Mouse (Mus musculus): ENCODE measurements around the gene Pnpo. TPM values are rescaled to one million over a fixed set of nuclear protein-coding genes. Genes with fewer than 3 reads are reported as not detected.

Gene Pnpo
- 10 to 100 TPM; 41.9 TPM for total RNA-seq (2021)
- long read RNA-seq, experiment 1, transcript Pnpo-201 (7 exons, 1,994 nt), result major isoform, 57 of 67 reads
- long read RNA-seq, experiment 1, partial matches to known transcripts, result 4 of 67 reads
- long read RNA-seq, experiment 1, other reads (novel, unspliced or antisense), result 5 of 67 reads
- long read RNA-seq, experiment 2, transcript Pnpo-201 (7 exons, 1,994 nt), result major isoform, 31 of 40 reads
- long read RNA-seq, experiment 2, partial matches to known transcripts, result 5 of 40 reads
- long read RNA-seq, experiment 2, other reads (novel, unspliced or antisense), result 4 of 40 reads

DNA sequence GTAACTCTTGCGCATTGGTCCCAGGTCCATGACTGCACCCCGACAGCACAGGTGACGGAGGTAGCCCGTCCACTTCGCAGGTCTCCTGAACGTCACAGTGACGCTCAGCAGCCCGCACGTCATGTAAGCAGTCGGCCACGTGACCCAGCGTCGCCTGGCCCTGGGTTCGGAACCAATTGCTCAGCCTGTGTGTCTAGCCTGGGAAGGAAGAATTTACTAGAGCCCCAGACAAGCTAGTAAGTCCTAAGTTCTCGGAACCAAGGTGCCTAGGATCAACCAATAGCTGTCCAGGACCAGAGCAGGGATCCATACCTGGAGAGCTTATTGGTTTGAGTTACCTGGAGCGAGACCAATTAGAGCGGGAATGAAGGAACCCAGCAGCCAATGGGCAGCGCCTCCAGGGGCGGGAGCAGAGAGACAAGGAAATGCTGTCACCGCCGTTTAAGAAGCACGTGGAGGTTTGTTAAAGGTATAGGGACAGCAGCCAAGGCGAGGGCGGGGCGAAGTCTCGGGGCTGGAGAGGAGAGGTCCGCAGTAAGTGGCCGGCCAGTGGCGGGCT is at the start of gene Pnpo:
TSS of gene Pnpo (minus strand) at position 241 of the 559 bp plus-strand sequence.
- peak; percentile 89 to 92 for DNase-seq (ENCODE audit: low spot score in 2 of 2)

DNA sequence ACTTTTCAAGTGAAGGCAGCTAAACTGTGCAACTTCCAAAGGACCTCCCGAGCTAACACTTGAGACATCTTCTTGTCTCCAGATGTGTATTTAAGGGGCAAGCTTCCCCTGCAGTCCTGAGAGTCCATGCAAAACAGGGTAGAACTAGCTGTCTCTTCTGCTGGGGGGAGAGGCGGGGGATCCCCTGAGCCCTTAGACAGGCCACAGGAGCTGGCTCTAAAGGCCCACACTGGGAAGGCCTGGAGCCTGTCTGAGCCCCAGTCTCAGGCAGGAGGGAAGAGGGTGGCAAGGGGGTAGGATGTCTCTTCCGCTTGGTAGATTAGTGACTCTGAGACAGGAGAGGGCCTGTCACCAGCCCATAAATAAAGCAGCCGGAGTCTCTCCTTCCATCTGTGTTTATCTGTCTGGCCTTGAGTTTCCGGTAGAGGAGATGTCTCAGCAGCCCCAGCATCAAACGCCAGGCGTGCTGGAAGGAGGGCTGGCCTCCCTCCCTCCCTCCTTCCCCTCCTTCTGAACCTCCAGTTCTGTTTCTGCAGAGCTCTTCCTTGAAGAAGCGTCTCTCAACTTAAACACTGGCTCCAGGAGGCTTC is 49.0 kb upstream of the Pnpo start:
- no peak for DNase-seq (ENCODE audit: low spot score in 2 of 2)

DNA sequence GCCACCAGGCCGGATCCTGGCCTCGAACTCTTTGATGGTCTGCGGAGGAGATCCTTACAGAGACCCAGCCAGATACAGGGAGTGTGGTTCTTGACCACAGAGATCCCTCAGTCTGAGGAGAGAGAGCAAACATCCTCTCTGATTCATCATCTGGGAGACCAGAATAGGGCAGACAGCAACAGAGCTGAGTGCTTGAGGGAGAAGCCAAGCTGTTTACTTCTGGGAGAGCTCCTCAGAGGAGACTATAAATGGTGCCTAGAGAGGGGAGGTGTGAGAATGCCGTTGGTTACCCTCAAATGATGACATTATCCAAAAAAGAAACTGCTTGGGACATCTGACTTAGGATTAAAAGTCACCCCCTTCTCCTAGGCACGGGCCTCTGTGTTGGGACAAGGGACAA is 47.7 kb upstream of the Pnpo start:
- DNase-seq (ENCODE audit: low spot score in 2 of 2), result no peak

DNA sequence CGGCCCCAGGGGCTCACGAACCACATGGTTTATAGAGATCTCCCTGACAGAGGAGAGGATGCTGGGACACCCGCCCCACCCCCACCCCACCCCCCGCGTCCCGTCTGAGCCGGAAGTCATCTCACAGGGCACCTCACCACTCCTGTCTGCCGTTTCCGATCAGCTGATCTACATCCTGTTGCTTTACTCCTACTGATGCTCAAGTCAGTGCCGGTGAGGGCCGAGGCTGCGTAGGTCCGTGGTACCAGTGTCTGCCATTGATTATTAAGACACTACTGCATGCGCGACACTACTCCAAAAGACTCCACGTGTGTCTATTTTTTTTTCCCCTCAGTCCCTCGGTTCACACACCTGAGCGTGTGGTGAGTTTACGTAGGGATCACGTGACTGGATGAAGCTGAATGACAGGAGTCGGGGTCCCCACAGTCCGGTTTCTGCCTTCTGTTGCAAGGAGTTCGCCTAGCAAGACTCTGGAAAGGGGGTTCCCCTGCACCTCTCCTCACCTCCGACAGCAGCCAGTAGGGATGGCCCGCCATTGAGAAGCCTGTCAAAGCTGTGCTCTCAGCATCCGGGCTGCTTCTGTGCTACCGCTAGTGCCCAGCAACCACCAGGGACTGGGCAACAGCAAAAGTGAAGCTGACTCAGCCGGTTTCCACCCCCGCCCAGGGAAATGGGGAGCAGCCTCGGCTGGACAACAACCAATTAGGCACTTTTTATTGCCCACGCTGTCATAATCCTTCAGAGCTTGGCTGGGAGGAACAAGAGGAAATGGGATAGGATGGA is 44.3 kb upstream of the Pnpo start:
- DNase-seq (ENCODE audit: low spot score in 2 of 2), result peak in 1 of 2 experiments; percentile 26

DNA sequence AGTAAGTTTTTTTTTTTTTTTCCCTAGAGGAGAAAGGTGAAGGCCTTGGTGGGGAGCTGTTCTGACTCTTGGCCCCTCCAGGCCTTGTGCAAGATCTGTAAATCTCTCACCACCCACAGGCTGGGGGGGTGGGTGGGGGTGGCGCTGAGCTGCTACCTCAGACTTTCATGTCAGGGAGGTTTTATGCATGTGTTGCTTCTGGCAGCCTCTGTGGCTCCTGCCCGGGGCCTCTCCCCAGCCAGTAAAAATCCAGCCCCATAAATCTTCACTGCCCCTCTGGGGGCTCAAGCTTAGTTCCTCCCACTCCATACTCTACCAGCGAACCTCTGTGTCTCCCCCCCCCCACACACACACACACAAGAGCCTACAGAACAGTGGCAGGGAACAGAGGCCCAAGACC is 42.7 kb upstream of the Pnpo start:
- no peak for DNase-seq (ENCODE audit: low spot score in 2 of 2)

DNA sequence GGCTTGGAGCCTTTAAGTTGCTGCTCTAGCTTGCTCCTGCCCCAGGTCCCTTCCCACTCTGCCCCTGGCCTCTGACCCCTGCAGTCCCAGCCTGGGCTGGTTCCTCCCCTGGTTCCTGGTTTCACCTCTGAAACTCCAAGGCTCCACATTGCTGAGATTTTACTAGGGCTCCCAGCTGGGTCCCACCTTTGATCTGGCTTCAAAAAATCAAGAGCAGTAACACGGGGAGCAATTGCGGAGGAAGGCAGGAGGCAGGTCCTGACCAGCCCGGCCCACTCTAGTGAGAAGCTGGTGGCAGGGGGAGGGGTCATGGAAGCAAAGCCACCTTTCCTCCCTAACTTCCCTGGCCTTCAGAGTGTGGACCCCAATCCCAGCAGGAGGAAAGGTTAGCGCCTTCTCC is 41.1 kb upstream of the Pnpo start:
- no peak for DNase-seq (ENCODE audit: low spot score in 2 of 2)

DNA sequence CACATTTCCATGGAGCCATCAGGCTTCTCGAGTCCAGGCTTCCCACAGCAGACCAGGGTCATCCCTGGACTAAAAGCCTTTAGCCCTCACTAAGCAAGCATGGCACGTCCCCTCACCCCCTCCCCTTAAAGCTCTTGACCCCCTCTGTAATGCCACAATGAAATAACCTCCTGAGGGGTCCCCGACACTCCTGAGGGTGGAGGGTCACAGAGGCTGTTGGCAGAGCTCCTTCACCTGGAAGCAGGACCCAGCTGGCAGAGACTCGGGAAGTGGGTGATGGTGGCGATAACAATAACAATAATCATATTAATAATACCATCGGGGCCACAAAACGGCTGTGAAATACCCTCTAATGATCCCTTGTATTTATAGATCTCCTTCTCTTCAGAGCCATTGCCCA is 39.1 kb upstream of the Pnpo start, which contains the start of gene Sp2:
TSS of gene Sp2 (minus strand) at position 101 of the 400 bp plus-strand sequence.
- DNase-seq (ENCODE audit: low spot score in 2 of 2), result no peak

DNA sequence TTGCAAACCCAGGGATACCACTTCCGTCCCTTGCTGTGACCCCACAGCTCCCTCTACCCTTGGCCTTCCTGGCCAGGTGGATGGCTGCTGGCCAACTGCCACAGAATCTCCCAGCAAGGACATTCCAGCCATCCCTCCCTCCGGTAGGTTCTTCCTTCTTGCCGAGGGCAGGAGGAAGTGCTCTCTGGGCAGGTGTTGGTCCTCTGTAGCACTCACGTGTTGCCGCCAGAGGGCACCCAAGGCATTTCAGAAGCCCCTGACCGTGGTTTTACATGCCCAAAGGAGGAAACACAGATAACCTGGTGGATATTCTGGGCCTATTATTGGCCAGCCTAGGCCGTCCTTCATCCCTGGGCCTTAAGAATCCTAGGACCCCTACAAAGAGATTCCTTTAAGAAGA is 38.6 kb upstream of the Pnpo start:
- peak; percentile 83 for DNase-seq (ENCODE audit: low spot score in 2 of 2)

DNA sequence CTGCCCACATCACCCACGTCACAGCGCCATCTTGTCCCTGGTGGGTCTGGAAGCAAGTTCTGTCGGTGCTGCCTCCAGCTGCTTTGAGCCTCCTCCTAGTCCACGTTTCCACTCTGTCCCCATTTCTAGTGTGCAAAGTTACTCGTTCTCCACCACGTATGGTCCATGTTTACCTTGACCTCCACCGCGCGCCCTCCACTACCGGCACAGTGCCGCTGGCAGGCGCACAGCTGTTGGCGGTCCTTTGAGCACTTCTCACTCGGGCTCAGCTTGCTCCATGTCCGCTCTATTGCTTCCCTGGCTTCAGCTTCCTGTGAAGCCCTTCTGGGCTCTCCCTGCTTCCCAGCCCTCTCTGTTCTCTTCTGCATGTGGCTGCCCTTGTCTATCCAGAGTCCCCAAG is 37.7 kb upstream of the Pnpo start:
- DNase-seq (ENCODE audit: low spot score in 2 of 2), result no peak

DNA sequence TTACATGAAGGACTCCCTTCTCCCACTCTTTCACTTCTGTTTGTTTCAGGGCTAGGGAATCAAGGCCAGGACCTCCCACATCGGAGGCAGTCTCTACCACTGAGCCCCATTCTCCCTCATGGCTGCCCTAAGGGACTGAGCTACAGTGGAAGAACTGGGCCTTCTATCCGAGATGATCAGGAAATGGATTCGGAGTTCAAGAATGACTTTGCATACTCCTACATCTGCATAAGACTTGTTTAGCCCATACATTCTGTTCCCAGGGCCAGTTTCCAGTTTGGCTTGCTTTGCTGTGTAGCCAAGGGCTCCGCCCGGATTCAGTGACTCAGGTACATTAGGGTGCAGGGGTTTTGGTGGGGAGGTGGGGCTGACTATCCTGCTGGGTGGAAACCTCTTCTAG is 36.2 kb upstream of the Pnpo start:
- no peak for DNase-seq (ENCODE audit: low spot score in 2 of 2)

DNA sequence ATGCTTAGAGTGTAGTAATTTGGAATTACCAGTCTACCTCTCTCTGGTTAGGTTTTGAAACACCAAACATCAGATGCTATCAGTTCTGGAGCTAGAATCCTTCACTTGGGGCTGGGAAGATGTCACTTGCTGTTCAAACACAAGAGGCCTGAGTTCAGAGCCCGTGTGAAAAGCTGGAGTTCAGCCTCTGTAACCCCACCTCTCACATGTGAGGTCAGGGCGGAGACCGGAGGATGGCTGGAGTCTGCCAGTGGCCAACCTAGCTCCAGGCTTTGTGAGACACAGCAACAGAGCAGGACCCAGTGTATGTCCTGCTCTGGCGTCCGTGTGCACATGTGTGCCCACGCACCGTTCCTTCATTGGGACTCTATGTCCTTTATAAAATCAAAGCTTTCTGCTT is 35.5 kb upstream of the Pnpo start:
- no peak for DNase-seq (ENCODE audit: low spot score in 2 of 2)

DNA sequence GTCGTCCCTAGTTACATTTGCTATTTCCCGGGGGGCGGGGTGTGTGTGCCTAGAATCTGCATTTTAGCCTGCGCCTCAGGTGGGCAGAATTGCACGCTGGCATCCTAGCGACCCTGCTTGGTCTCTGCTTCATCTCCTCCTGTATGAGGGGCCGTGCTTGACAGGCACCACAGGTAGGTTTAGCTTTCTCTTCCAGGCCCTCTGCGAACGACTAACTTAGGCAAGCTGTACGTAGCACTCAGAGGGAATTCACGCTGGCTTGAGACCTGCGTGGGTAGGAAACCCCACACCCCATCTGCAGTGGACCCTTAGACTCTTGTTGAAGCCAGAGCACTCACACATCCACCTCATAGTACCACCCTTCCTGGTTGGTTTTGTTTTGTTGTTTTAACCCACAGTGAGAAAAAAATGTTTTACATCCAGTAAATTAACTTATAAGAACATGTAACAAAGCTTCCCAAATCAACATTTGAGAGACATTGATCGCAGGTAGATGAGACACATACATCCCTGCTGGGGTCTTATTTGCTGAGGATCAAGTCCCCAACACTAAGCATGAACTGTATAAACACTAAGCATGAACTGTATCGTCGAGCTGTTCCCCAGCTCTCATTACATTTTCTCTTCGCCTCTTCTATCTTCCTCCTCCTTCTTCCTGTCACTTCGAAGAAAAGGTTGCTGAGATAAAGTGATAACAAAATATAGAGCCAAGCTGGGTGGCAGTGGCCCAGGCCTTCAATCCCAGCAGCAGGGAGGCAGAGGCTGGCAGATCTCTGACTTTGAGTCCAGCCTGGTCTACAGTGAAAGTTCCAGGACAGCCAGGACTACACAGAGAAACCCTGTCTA is 34.8 kb upstream of the Pnpo start:
- DNase-seq (ENCODE audit: low spot score in 2 of 2), result no peak

DNA sequence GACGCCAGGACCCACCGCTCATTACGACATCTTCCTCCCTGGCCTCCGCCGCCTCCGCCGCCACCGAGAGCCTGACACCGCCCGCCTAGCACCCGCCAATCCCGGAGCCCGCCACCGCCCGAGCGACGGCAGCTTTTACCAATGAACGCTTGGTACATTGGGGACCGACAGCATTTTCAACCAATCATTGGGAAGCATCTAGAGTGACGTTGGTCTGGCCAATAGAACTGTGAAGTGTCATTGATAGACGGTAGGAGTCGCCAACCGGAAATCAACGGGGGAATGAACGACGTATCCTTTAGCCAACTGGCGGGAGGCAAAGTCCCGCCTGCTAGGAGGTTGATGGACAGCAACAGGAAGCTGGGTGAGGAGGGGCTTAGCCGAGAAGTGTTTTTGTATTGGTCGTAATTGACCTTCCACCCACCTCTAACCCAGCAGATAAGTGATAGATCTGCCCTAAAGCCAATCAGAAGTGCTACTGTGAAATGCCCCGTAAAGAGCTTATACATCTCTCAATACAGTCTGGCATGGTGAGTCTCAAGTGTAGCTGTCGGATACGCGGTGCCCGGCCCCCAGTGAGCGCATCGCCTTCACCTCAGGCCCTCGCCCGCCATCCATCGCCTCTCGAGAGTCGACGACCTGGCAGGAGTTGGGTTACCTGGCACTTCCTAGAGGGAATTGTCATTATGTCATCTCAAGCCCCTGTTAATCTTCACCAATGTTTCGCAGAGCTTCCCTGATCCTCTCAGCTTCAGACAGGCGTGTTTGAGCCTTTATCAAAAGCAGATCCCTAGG is 34.0 kb upstream of the Pnpo start:
- peak; percentile 97 to 99 for DNase-seq (ENCODE audit: low spot score in 2 of 2)

DNA sequence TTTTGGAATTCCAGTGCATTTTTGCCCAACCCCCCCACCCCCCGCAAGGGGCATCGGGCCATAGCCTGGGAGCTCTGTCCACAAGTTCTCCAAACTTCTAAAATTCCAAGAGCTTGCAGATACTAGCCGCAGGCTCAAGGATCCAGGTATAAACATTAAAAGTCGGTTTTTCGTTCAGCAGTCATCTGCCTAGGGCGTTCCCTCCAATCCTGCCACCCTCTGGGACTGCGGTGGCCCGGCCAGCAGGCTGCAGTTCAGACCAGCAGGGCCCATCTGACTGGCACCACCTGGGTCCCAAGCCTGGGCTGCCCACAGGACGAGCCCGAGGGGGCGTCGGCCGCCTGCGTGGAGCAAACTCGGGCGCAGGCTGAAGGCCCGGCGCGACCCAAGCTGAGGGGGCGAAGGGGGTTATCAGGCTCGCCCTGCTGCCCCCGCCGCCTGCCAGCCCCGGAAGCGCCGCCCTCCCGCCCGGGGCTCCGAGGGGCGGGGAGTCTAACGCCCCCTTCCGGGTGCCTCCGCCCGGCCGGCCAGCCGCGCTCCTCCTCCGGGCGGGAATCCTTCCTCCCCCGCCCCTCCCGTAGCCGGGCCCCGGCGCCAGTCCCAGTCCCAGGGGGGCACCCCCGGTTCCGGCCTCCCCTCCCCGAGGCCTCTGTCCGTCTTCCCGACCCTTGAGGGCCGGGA is 33.3 kb upstream of the Pnpo start:
- DNase-seq (ENCODE audit: low spot score in 2 of 2), result peak; percentile 70 to 86

DNA sequence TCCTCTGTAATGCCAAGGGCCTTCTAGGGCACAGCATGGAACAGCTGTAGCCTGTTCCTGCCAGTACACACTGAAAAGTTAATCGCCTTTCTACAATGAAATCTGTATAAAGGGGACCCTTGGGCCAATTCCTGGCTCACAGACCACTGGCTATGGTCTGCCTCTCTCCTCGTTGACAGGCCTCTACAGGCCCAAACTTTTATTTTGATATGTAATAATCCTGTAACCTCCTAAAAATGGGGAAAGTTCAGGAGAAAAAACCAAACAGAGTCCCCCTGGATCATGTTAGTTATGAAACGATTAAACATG is 32.5 kb upstream of the Pnpo start:
- no peak for DNase-seq (ENCODE audit: low spot score in 2 of 2)

DNA sequence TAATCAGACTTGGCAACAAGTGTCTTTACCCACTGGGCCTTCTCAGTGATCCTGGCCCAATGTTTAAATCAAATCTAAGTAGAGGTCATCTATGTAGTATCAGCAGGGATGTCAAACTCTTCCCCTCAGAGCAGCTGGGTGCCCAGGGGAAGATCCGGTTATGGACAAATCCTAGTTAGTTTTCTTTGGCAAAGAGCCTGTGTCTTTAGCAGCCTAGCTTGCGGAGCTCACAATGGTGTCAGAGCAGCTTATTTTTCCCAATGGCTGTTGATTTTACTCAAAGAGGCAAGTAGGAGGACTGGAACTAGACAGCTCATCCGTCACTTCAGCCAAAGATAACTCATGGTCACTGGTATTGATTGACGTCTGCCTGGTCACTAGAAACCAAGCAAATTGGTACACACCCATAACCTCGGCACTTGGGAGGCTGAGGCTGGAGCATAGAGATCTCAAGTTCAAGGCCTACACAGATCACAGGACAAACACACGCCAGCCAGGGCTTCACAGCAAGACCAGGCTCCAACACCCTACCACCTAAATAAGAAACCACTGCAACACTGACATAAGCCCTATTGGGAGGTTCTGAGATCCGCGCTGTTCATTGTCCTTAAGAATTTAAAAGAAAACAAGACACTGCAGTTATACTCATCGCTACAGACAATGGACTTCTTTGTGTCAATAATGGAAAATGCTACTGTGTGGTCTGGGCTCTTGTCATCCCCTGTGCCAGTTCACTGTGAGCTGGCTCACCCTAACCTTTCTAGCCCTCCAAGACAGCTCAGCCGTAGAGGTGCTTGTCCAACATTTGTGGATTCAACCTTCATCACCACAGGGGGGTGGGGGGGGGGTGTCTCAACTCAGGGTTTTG is 32.0 kb upstream of the Pnpo start:
- DNase-seq (ENCODE audit: low spot score in 2 of 2), result no peak

DNA sequence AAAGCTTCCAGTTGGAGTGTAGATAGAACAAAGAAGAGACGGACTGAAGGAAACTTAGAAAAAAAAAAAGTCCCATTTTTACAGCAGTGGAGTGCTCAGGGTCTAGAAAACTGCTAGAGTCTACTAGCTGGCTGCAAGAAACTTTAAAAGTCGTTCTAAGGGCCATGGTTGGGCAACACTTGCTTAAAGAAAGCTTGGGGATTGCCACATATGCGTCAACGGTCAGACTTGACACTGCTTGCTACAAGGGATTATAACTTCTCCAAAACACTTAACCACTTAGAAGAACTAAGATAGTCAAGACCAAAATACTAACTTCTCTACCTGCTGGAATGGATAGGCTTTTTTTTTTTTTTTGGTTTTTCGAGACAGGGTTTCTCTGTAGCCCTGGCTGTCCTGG is 31.0 kb upstream of the Pnpo start:
- DNase-seq (ENCODE audit: low spot score in 2 of 2), result no peak

DNA sequence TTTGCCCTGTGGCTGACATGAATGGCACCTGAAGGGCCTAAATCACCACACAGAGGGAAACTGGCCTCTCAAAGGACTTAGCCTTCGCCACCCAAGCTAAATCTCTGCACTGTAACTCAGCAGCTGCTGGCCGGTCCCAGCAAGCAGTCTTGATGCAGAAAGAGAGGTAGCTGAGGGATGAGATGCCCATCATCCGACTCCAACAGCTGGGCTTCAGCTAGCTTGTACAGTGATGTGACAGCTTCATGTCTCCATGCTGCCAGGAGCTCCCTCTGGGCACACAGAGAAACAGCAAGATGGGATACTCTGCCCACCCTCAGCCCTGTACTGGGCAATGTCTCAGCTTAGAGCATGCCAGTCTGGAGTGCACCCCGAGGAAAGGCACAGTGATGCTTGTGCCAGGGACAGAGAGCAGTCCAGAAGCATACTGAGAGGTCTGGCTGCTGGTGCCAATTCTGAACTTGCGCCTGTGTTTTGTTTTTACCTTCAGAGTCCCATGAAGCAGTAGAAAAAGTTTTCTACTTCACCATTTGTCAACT is 29.7 kb upstream of the Pnpo start:
- DNase-seq (ENCODE audit: low spot score in 2 of 2), result no peak

DNA sequence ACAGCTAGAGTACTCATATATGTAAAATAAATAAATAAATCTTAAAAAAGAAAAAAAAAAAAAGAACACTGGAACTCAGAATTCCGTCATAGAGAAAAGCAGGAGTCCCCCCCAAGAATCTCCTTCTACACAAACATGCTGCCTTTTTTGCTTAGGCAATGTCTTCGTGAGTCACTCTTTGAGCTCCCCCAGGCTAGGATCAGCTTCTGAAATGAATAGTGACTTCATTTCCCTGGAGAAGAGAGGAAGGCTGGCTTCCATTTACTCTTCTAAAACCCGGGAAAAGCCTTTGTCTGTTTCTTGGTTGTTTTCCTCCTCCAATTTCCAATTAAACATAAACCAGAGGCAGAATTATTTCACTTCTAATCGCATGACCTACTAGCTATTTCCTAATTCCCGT is 29.1 kb upstream of the Pnpo start:
- no peak for DNase-seq (ENCODE audit: low spot score in 2 of 2)
